Mouse (Mus musculus) spleen, postnatal 36 days (tissue): ENCODE results near the gene Kif7.

Experiments used
- DNase-seq, 2 experiments: peaks; one replicate each; pipeline ENCODE4 v3.0.0; 2022; ENCODE audit warnings: low spot score in 2 of 2, mixed read lengths in 1 of 2

Kif7 gene

GRCm38 (mm10) chr7:79715187-79715981, at the start of gene Kif7:
TSS of gene Kif7 (minus strand) at chr7:79715720.
- peak; percentile 41 to 51 for DNase-seq

- DNase-seq, result no peak
Observed at GRCm38 (mm10) chr7:79762106-79762505, 46.6 kb upstream of the Kif7 start.

GRCm38 (mm10) chr7:79761124-79761876, 45.8 kb upstream of the Kif7 start:
- no peak for DNase-seq

GRCm38 (mm10) chr7:79759766-79760165, 44.2 kb upstream of the Kif7 start:
- no peak for DNase-seq

GRCm38 (mm10) chr7:79758176-79758575, 42.7 kb upstream of the Kif7 start:
- no peak for DNase-seq

GRCm38 (mm10) chr7:79756334-79756733, 40.8 kb upstream of the Kif7 start:
- DNase-seq, result no peak

- no peak for DNase-seq
Observed at GRCm38 (mm10) chr7:79749511-79749910, 34.0 kb upstream of the Kif7 start.

- no peak for DNase-seq
Observed at GRCm38 (mm10) chr7:79747659-79748058, 32.1 kb upstream of the Kif7 start.

GRCm38 (mm10) chr7:79744585-79744984, 29.1 kb upstream of the Kif7 start:
- DNase-seq, result no peak

GRCm38 (mm10) chr7:79744051-79744450, 28.5 kb upstream of the Kif7 start:
- no peak for DNase-seq

GRCm38 (mm10) chr7:79742659-79743536, 27.4 kb upstream of the Kif7 start, which contains the start of the genes Pex11a and Wdr93:
TSS of gene Pex11a (minus strand) at chr7:79743131.
TSS of gene Wdr93 (plus strand) at chr7:79743163.
- DNase-seq, result peak; percentile 76 to 79

- no peak for DNase-seq
Observed at GRCm38 (mm10) chr7:79742277-79742658, 26.7 kb upstream of the Kif7 start.

- no peak for DNase-seq
Observed at GRCm38 (mm10) chr7:79740279-79740678, 24.8 kb upstream of the Kif7 start.

GRCm38 (mm10) chr7:79738913-79739312, 23.4 kb upstream of the Kif7 start:
- DNase-seq, result no peak

- DNase-seq, result no peak
Observed at GRCm38 (mm10) chr7:79736511-79736910, 21.0 kb upstream of the Kif7 start.

GRCm38 (mm10) chr7:79734563-79734962, 19.0 kb upstream of the Kif7 start:
- DNase-seq, result no peak

GRCm38 (mm10) chr7:79732622-79733021, 17.1 kb upstream of the Kif7 start, which contains the start of gene Plin1:
TSS of gene Plin1 (minus strand) at chr7:79732903.
- DNase-seq, result no peak

GRCm38 (mm10) chr7:79731438-79731837, 15.9 kb upstream of the Kif7 start:
- no peak for DNase-seq

GRCm38 (mm10) chr7:79729743-79730370, 14.3 kb upstream of the Kif7 start:
- no peak for DNase-seq

GRCm38 (mm10) chr7:79729169-79729568, 13.6 kb upstream of the Kif7 start:
- DNase-seq, result peak in 1 of 2 experiments; percentile 26

GRCm38 (mm10) chr7:79728219-79728618, 12.7 kb upstream of the Kif7 start:
- peak; percentile 26 to 40 for DNase-seq
